Mouse (Mus musculus) embryonic fibroblast, embryonic 13.5 days (primary cell): ENCODE measurements around the gene Med19. TPM values are rescaled to one million over a fixed set of nuclear protein-coding genes. Genes with fewer than 3 reads are reported as not detected.
A peak's percentile ranks its signal among the peaks of the same experiment; 100 is the strongest.

ENCODE experiments used
- H3K27ac ChIP-seq: 2 replicates; pipeline ENCODE4 v1.5.1; 2012; ENCODE audit warnings: low read length, control low read depth, inconsistent platforms; ENCODE audit not compliant: insufficient read depth
- H3K4me1 ChIP-seq: 2 replicates; pipeline ENCODE4 v1.6.1; 2011; ENCODE audit warnings: low read length; ENCODE audit not compliant: control insufficient read depth, insufficient read depth
- H3K4me3 ChIP-seq: 2 replicates; pipeline ENCODE4 v1.5.1; 2011; ENCODE audit warnings: mild to moderate bottlenecking, control low read depth, low read length; ENCODE audit not compliant: insufficient read depth
- CTCF ChIP-seq: IDR thresholded peaks from 2 replicates; pipeline ENCODE4 v1.5.1; 2011; ENCODE audit warnings: mild to moderate bottlenecking, control low read depth, low read length, moderate library complexity, borderline replicate concordance; ENCODE audit not compliant: insufficient read depth
- POLR2A ChIP-seq: IDR thresholded peaks from 2 replicates; pipeline ENCODE4 v1.6.1; 2011; ENCODE audit warnings: low read depth, mild to moderate bottlenecking, control low read depth, low read length, moderate library complexity
- polyA plus RNA-seq: library from polyadenylated mRNA; stranded (reverse); fragments of >200 nt; gene quantifications from 2 replicates; pipeline ENCODE4 v1.2.4, GENCODE M21; 2011; ENCODE audit warnings: low read depth; ENCODE audit not compliant: missing spikeins, insufficient read length

Gene Med19
- polyA plus RNA-seq, 1 experiment = 28.0 TPM

- H3K4me1 ChIP-seq = peaks cover 21% of the 10 kb centered on the region
- no peak overlapping the region; the same call in 1 of the 2 replicates for H3K27ac ChIP-seq
- H3K4me3 ChIP-seq = no peak overlapping the region
- TF ChIP-seq CTCF = no peak
Measured at GRCm38 (mm10) chr2:84640833-84641232, 37.4 kb upstream of the Med19 start.

GRCm38 (mm10) chr2:84646138-84646537 is 32.1 kb upstream of the Med19 start:
- H3K4me3 ChIP-seq = no peak overlapping the region
- H3K4me1 ChIP-seq = peaks cover 6% of the 10 kb centered on the region; the same call in 1 of the 2 replicates
- TF ChIP-seq POLR2A (no peak), CTCF (no peak)
- H3K27ac ChIP-seq = no peak overlapping the region

- Histone ChIP-seq H3K4me1 (peaks cover 3% of the 10 kb centered on the region; the same call in 1 of the 2 replicates), H3K27ac (no peak overlapping the region), H3K4me3 (peak overlapping the region; percentile 26)
- TF ChIP-seq CTCF (no peak), POLR2A (no peak)
Measured at GRCm38 (mm10) chr2:84647051-84647568, 31.1 kb upstream of the Med19 start.

- TF ChIP-seq POLR2A = no peak
- no peak for TF ChIP-seq CTCF
- H3K4me3 ChIP-seq = peak overlapping the region; percentile 51
- H3K27ac ChIP-seq = no peak overlapping the region
- H3K4me1 ChIP-seq = peaks cover 3% of the 10 kb centered on the region; the same call in 1 of the 2 replicates
Measured at GRCm38 (mm10) chr2:84648369-84648768, 29.8 kb upstream of the Med19 start.

- Histone ChIP-seq H3K4me1 (peaks cover 3% of the 10 kb centered on the region; the same call in 1 of the 2 replicates), H3K4me3 (peak overlapping the region; percentile 83), H3K27ac (peak overlapping the region; percentile 73)
- TF ChIP-seq POLR2A (no peak), CTCF (no peak)
Measured at GRCm38 (mm10) chr2:84649674-84650073, 28.5 kb upstream of the Med19 start.

GRCm38 (mm10) chr2:84650464-84651195 is 27.6 kb upstream of the Med19 start, which contains the start of gene Ctnnd1:
TSS of gene Ctnnd1 (minus strand) at chr2:84650765.
- H3K27ac ChIP-seq = peak within 1 kb of the TSS; percentile 99
- H3K4me1 ChIP-seq = peaks cover 3% of the 10 kb centered on the region; the same call in 1 of the 2 replicates
- H3K4me3 ChIP-seq = peak within 1 kb of the TSS; percentile 85
- TF ChIP-seq POLR2A (peak; percentile 96), CTCF (no peak)

- Histone ChIP-seq H3K27ac (no peak overlapping the region), H3K4me1 (no peaks in the 10 kb centered on the region), H3K4me3 (no peak overlapping the region)
- no peak for TF ChIP-seq POLR2A
- no peak for TF ChIP-seq CTCF
Measured at GRCm38 (mm10) chr2:84653354-84653753, 24.8 kb upstream of the Med19 start.

GRCm38 (mm10) chr2:84655864-84656263 is 22.3 kb upstream of the Med19 start:
- no peak for TF ChIP-seq CTCF
- TF ChIP-seq POLR2A = no peak
- no peak overlapping the region for H3K4me3 ChIP-seq
- H3K27ac ChIP-seq = no peak overlapping the region
- no peaks in the 10 kb centered on the region for H3K4me1 ChIP-seq

GRCm38 (mm10) chr2:84658806-84659205 is 19.4 kb upstream of the Med19 start, which contains the start of gene Btbd18:
TSS of gene Btbd18 (plus strand) at chr2:84659079.
- TF ChIP-seq POLR2A = no peak
- TF ChIP-seq CTCF = no peak
- Histone ChIP-seq H3K27ac (no peak within 1 kb of the TSS), H3K4me1 (no peaks in the 10 kb centered on the region), H3K4me3 (no peak within 1 kb of the TSS)

- no peaks in the 10 kb centered on the region for H3K4me1 ChIP-seq
- H3K27ac ChIP-seq = no peak overlapping the region
- TF ChIP-seq CTCF (no peak), POLR2A (no peak)
- H3K4me3 ChIP-seq = no peak overlapping the region
Measured at GRCm38 (mm10) chr2:84660253-84660652, 17.9 kb upstream of the Med19 start.
